Mouse (Mus musculus) gastrocnemius, postnatal 36 days (tissue): ENCODE data around the gene Zkscan5. TPM values are rescaled to one million over a fixed set of nuclear protein-coding genes. Genes with fewer than 3 reads are reported as not detected.
"Not testable (repeated sequence)": the region's sequence is repeated elsewhere in the genome, so short reads cannot be mapped to it uniquely, and the experiment has no call there.

ENCODE experiments used
- DNase-seq, 2 experiments: peaks; one replicate each; pipeline ENCODE4 v3.0.0; 2022
- intact Hi-C: fragments of 180-260 bp; cut with DNase I; formaldehyde crosslinking; loops from one replicate; pipeline ENCODE4 v1.15.1; 2025
- total RNA-seq, 2 experiments: library from RNA; stranded (reverse); gene quantifications; 2 replicates each; pipeline ENCODE4 v1.2.3; 2021

The Zkscan5 gene
- total RNA-seq, 2 experiments from 2014 or later, result 5.4 to 7.5 TPM

- intact Hi-C loops, result no loop called here
- no peak for DNase-seq
Measured at GRCm38 (mm10) chr5:145211340-145211739, 7.0 kb downstream of the Zkscan5 start.

GRCm38 (mm10) chr5:145212216-145212615 lies 7.9 kb downstream of the Zkscan5 start:
- no peak for DNase-seq
- intact Hi-C loops, result no loop called here

GRCm38 (mm10) chr5:145213505-145213904 lies 9.1 kb downstream of the Zkscan5 start:
- intact Hi-C loops, result no loop called here
- no peak for DNase-seq

- intact Hi-C loops, result no loop called here
- no peak for DNase-seq
Measured at GRCm38 (mm10) chr5:145214679-145215078, 10.3 kb downstream of the Zkscan5 start.

GRCm38 (mm10) chr5:145217746-145218145 lies 13.4 kb downstream of the Zkscan5 start:
- intact Hi-C loops, result no loop called here
- no peak for DNase-seq

- DNase-seq, result no peak
- intact Hi-C loops, result no loop called here
Measured at GRCm38 (mm10) chr5:145218206-145218605, 13.8 kb downstream of the Zkscan5 start.

GRCm38 (mm10) chr5:145218671-145219070 lies 14.3 kb downstream of the Zkscan5 start:
- DNase-seq, result no peak
- intact Hi-C loops, result no loop called here

GRCm38 (mm10) chr5:145219981-145220380 lies 15.6 kb downstream of the Zkscan5 start:
- intact Hi-C loops, result no loop called here

GRCm38 (mm10) chr5:145222840-145223239 lies 18.5 kb downstream of the Zkscan5 start:
- intact Hi-C loops, result no loop called here
- no peak for DNase-seq

More at GRCm38 (mm10) chr5:145219981-145220380, 15.6 kb downstream of the Zkscan5 start:
- DNase-seq, result no peak

- no peak for DNase-seq
- intact Hi-C loops, result no loop called here
Measured at GRCm38 (mm10) chr5:145223395-145223794, 19.0 kb downstream of the Zkscan5 start.

GRCm38 (mm10) chr5:145226453-145226852 lies 22.1 kb downstream of the Zkscan5 start:
- no peak for DNase-seq
- intact Hi-C loops, result no loop called here

GRCm38 (mm10) chr5:145229283-145229682 lies 24.9 kb downstream of the Zkscan5 start:
- intact Hi-C loops, DNase-seq: not testable (repeated sequence)

GRCm38 (mm10) chr5:145230641-145231040 lies 26.3 kb downstream of the Zkscan5 start:
- intact Hi-C loops, result loop anchor here (5.0 kb wide), 1 partner anchor 52 kb away; the partner anchor contains the start of gene Zscan25

GRCm38 (mm10) chr5:145231367-145231871 lies 27.1 kb downstream of the Zkscan5 start, which contains the start of gene Zfp655:
TSS of gene Zfp655 (plus strand) at chr5:145231715.
- DNase-seq, result peak; percentile 96 to 97
- intact Hi-C loops, result loop anchor here (5.0 kb wide), 1 partner anchor 51 kb away; the partner anchor contains the start of gene Zscan25

More at GRCm38 (mm10) chr5:145230641-145231040, 26.3 kb downstream of the Zkscan5 start:
- no peak for DNase-seq

GRCm38 (mm10) chr5:145231893-145232411 lies 27.6 kb downstream of the Zkscan5 start:
- DNase-seq, result peak in 1 of 2 experiments; percentile 10
- intact Hi-C loops, result loop anchor here (5.0 kb wide), 1 partner anchor 50 kb away; the partner anchor contains the start of gene Zscan25

GRCm38 (mm10) chr5:145234636-145235035 lies 30.3 kb downstream of the Zkscan5 start:
- DNase-seq, result no peak
- intact Hi-C loops, result loop anchor here (5.0 kb wide), 1 partner anchor 48 kb away; the partner anchor contains the start of gene Zscan25

GRCm38 (mm10) chr5:145249520-145249919 lies 45.2 kb downstream of the Zkscan5 start:
- DNase-seq, result no peak
- intact Hi-C loops, result no loop called here

Other genes starting within 250 kb of the Zkscan5 start
- gene Smurf1, start 238.7 kb upstream of the Zkscan5 start, total RNA-seq, result 10 to 100 TPM in 1 of 2 experiments, 1 to 10 TPM in 1; 9.4 to 11.0 TPM
- gene Gm4871, start 171.8 kb upstream of the Zkscan5 start, total RNA-seq, result not detected
- not detected for gene 1700018F24Rik, start 161.6 kb upstream of the Zkscan5 start, total RNA-seq
- 10 to 100 TPM; 25.0 to 26.1 TPM for gene Arpc1a, start 120.7 kb upstream of the Zkscan5 start, total RNA-seq
- gene Kpna7, start 120.5 kb upstream of the Zkscan5 start, total RNA-seq, result not detected
- 10 to 100 TPM; 28.3 to 30.4 TPM for gene Arpc1b, start 90.3 kb upstream of the Zkscan5 start, total RNA-seq
- 10 to 100 TPM; 48.3 to 52.2 TPM for gene Pdap1, start 64.3 kb upstream of the Zkscan5 start, total RNA-seq
- gene Bud31, start 64.2 kb upstream of the Zkscan5 start, total RNA-seq, result 10 to 100 TPM; 44.3 to 47.0 TPM
- gene Ptcd1, start 37.5 kb upstream of the Zkscan5 start, total RNA-seq, result 10 to 100 TPM; 11.3 to 12.0 TPM
- 1 to 10 TPM; 7.3 to 8.7 TPM for gene Cpsf4, start 37.3 kb upstream of the Zkscan5 start, total RNA-seq
- gene Atp5j2, start 12.5 kb upstream of the Zkscan5 start, total RNA-seq, result 100 to 1,000 TPM; 691 to 699 TPM
- gene Zkscan14, start 2.7 kb upstream of the Zkscan5 start, total RNA-seq, result 10 to 100 TPM in 1 of 2 experiments, 1 to 10 TPM in 1; 8.5 to 13.0 TPM
- 10 to 100 TPM in 1 of 2 experiments, 1 to 10 TPM in 1; 9.2 to 14.6 TPM for gene Zfp655, start 27.2 kb downstream of the Zkscan5 start, total RNA-seq
- 1 to 10 TPM; 6.6 to 9.3 TPM for gene Zscan25, start 75.9 kb downstream of the Zkscan5 start, total RNA-seq
- not detected for gene Cyp3a57, start 140.7 kb downstream of the Zkscan5 start, total RNA-seq